Mouse (Mus musculus) cerebellum, adult 2 months (tissue): Measurements from ENCODE around the gene C130050O18Rik. TPM values are rescaled to one million over a fixed set of nuclear protein-coding genes. Genes with fewer than 3 reads are reported as not detected.

Experiments
- DNase-seq, 2 experiments: peaks; one replicate each; pipeline ENCODE4 v3.0.0; 2021
- H3K27ac ChIP-seq: fragments of 200-500 bp; 2 replicates; pipeline ENCODE4 v1.5.1; 2012; ENCODE audit warnings: low read length, control low read depth, inconsistent platforms; ENCODE audit not compliant: insufficient read depth
- H3K27me3 ChIP-seq: fragments of 200-500 bp; 2 replicates; pipeline ENCODE4 v1.6.1; 2012; ENCODE audit warnings: inconsistent platforms, mild to moderate bottlenecking, low read length, moderate library complexity; ENCODE audit not compliant: control insufficient read depth, insufficient read depth
- H3K4me1 ChIP-seq: fragments of 200-500 bp; 2 replicates; pipeline ENCODE4 v1.6.1; 2011; ENCODE audit warnings: low read length; ENCODE audit not compliant: control insufficient read depth, insufficient read depth
- H3K4me3 ChIP-seq: fragments of 200-500 bp; replicated peaks from 2 replicates; pipeline ENCODE3; 2011; ENCODE audit warnings: mild to moderate bottlenecking, low read depth, low read length, control low read depth; ENCODE audit not compliant: insufficient read depth
- CTCF ChIP-seq: fragments of 200-500 bp; IDR thresholded peaks from 2 replicates; pipeline ENCODE4 v1.5.1; 2011; ENCODE audit warnings: low read depth, mild to moderate bottlenecking, control low read depth, low read length, moderate library complexity, borderline replicate concordance; ENCODE audit not compliant: insufficient read depth
- POLR2A ChIP-seq: fragments of 200-500 bp; IDR thresholded peaks from 2 replicates; pipeline ENCODE4 v1.6.1; 2011; ENCODE audit warnings: low read length, control low read depth, borderline replicate concordance; ENCODE audit not compliant: insufficient read depth
- WGBS: fragments of 180-500 bp; shearing (Covaris S2); methylation state at CpG from one replicate; pipeline ENCODE4 v1.1.7; 2018; 5-methylcytosine and 5-hydroxymethylcytosine counted together
- polyA plus RNA-seq: library from polyadenylated mRNA; depleted of rRNA; stranded (reverse); fragments of >200 nt; gene quantifications from 2 replicates; pipeline ENCODE4 v1.2.3, GENCODE M21; 2012

Gene C130050O18Rik
- polyA plus RNA-seq, 1 experiment, result 0.21 TPM

- 77% methylated on average over 18 of the region's 18 CpGs for WGBS
- DNase-seq, result peak in 1 of 2 experiments; percentile 44
- Histone ChIP-seq H3K4me1 (peaks cover 15% of the 10 kb centered on the region), H3K4me3 (peak overlapping the region; percentile 31), H3K27ac (peak overlapping the region; percentile 55), H3K27me3 (no peaks in the 10 kb centered on the region)
- no peak for TF ChIP-seq CTCF
Measured at GRCm38 (mm10) chr5:139381586-139382513, 23.2 kb upstream of the C130050O18Rik start.

DNA sequence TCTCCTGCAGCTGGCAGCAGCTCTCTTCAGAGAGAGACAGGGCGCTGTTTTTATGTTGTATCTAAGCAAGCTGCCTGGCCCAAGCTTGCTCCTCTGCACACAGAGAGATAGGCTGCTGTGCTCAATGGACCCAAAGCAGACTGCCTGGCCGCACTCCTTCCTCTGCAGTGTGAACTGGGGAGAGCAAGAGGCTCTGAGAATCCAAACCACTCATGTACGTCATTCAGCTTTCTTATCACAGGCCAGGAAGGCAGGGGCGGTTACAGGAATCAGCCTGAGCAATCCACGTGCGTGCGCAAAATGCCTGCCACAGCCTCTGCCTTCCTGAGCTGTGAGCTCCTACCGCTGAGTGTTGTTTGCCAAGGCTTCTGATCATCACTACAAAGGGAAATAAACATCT, 22.3 kb upstream of the C130050O18Rik start:
- WGBS, result 45% methylated on average over 8 of the region's 8 CpGs
- DNase-seq, result peak in 1 of 2 experiments; percentile 33
- peaks cover 19% of the 10 kb centered on the region for H3K4me1 ChIP-seq
- no peak overlapping the region for H3K4me3 ChIP-seq
- H3K27ac ChIP-seq, result 0 out of 2 replicates have a peak overlapping the region, but pooled peaks have one; percentile 15
- TF ChIP-seq POLR2A, result peak; percentile 25; the same call in 1 of the 2 replicates
- TF ChIP-seq CTCF, result no peak
- no peaks in the 10 kb centered on the region for H3K27me3 ChIP-seq

- DNase-seq, result no peak
- Histone ChIP-seq H3K4me1 (peaks cover 23% of the 10 kb centered on the region), H3K27ac (0 out of 2 replicates have a peak overlapping the region, but pooled peaks have one; percentile 15), H3K27me3 (no peaks in the 10 kb centered on the region), H3K4me3 (no peak overlapping the region)
- TF ChIP-seq POLR2A, result no peak
- no peak for TF ChIP-seq CTCF
- 53% methylated on average over 9 of the region's 9 CpGs for WGBS
Measured at GRCm38 (mm10) chr5:139383234-139383633, 21.8 kb upstream of the C130050O18Rik start.

DNA sequence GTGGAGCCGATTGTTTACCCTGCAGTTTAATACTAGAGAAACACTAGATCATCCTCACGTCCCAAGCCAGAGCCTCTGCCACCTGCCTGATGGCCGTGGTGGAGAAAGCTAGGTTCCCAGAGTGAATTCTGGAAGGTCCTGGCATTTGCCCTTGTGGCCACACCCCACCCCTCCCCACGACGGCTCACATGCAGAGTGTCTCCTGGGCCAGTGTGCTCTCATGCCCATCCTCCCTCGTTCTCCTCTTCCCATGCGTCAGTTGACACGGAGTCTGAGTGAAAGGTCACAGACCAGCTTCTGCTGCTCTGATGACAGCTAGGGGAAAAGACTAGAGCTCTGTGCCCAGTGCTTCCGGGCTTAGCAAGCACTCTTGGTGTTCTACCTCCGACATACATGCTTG, 20.5 kb upstream of the C130050O18Rik start:
- H3K4me1 ChIP-seq, result peaks cover 32% of the 10 kb centered on the region
- DNase-seq, result no peak
- WGBS, result 53% methylated on average over 10 of the region's 10 CpGs
- no peaks in the 10 kb centered on the region for H3K27me3 ChIP-seq
- TF ChIP-seq CTCF, result no peak
- TF ChIP-seq POLR2A, result no peak
- no peak overlapping the region for H3K4me3 ChIP-seq
- no peak overlapping the region for H3K27ac ChIP-seq

GRCm38 (mm10) chr5:139386047-139386446, 19.0 kb upstream of the C130050O18Rik start:
- no peaks in the 10 kb centered on the region for H3K27me3 ChIP-seq
- 93% methylated on average over 5 of the region's 5 CpGs for WGBS
- peaks cover 37% of the 10 kb centered on the region for H3K4me1 ChIP-seq
- no peak for TF ChIP-seq POLR2A
- no peak for TF ChIP-seq CTCF
- no peak overlapping the region for H3K4me3 ChIP-seq
- H3K27ac ChIP-seq, result no peak overlapping the region
- no peak for DNase-seq

- Histone ChIP-seq H3K27me3 (no peaks in the 10 kb centered on the region), H3K4me1 (peaks cover 40% of the 10 kb centered on the region), H3K27ac (peak overlapping the region; percentile 35; the same call in 1 of the 2 replicates), H3K4me3 (no peak overlapping the region)
- no peak for TF ChIP-seq CTCF
- TF ChIP-seq POLR2A, result no peak
- 66% methylated on average over 10 of the region's 10 CpGs for WGBS
- DNase-seq, result no peak
Measured at GRCm38 (mm10) chr5:139387329-139388194, 17.5 kb upstream of the C130050O18Rik start.

DNA sequence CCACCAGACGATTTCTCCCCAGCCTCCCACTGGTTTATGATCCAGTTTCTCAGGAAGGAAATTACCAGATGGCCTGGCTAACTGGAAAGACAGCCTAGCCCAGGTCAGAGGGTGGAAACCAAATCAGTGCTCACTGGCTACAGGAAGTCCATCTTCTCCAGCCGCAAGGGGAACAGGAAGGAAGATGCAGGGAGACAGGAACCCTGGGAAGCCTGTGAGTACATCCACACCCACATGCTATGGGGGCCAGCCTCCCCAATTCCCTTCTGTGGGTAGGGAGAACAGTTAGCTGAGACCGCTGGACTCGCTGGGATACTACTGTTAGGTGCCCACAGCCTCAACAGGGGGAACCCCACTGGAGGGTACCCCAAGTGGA, 16.9 kb upstream of the C130050O18Rik start:
- Histone ChIP-seq H3K4me1 (peaks cover 39% of the 10 kb centered on the region), H3K27me3 (no peaks in the 10 kb centered on the region), H3K4me3 (no peak overlapping the region), H3K27ac (0 out of 2 replicates have a peak overlapping the region, but pooled peaks have one; percentile 5)
- TF ChIP-seq POLR2A, result no peak
- no peak for TF ChIP-seq CTCF
- DNase-seq, result peak in 1 of 2 experiments; percentile 12
- WGBS, result 51% methylated on average over 4 of the region's 4 CpGs
